Mouse (Mus musculus) neural tube, embryonic 13.5 days (tissue): ENCODE results near the gene Fam114a1. TPM values are rescaled to one million over a fixed set of nuclear protein-coding genes. Genes with fewer than 3 reads are reported as not detected.

Experiments used
- ATAC-seq: fragments of 200-750 bp; cut with Nextera tagmentation; 2 replicates; pipeline ENCODE4 v1.8.0; 2017; ENCODE audit warnings: low read depth, mild to moderate bottlenecking, moderate TSS enrichment, moderate library complexity
- H3K27ac ChIP-seq: fragments of 300-500 bp; sonication (generic); replicated peaks from 2 replicates; pipeline ENCODE4 v1.5.1; 2015; ENCODE audit warnings: moderate library complexity, mild to moderate bottlenecking, inconsistent platforms
- H3K27me3 ChIP-seq: fragments of 300-500 bp; sonication (generic); 2 replicates; pipeline ENCODE4 v1.6.1; 2015; ENCODE audit warnings: mild to moderate bottlenecking, inconsistent platforms
- H3K36me3 ChIP-seq: fragments of 300-500 bp; sonication (generic); 2 replicates; pipeline ENCODE4 v1.6.1; 2015; ENCODE audit warnings: mild to moderate bottlenecking, inconsistent platforms
- H3K4me1 ChIP-seq: fragments of 300-500 bp; sonication (generic); replicated peaks from 2 replicates; pipeline ENCODE4 v1.6.1; 2015; ENCODE audit warnings: inconsistent platforms
- H3K4me2 ChIP-seq: fragments of 300-500 bp; sonication (generic); 2 replicates; pipeline ENCODE4 v1.6.1; 2015; ENCODE audit warnings: inconsistent platforms, mild to moderate bottlenecking, moderate library complexity
- H3K4me3 ChIP-seq: fragments of 300-500 bp; sonication (generic); 2 replicates; pipeline ENCODE4 v1.5.1; 2015; ENCODE audit warnings: mild to moderate bottlenecking, inconsistent platforms
- H3K9ac ChIP-seq: fragments of 300-500 bp; sonication (generic); 2 replicates; pipeline ENCODE4 v1.6.1; 2015; ENCODE audit warnings: moderate library complexity, mild to moderate bottlenecking, inconsistent platforms
- H3K9me3 ChIP-seq: fragments of 300-500 bp; sonication (generic); 2 replicates; pipeline ENCODE4 v1.6.1; 2016; ENCODE audit warnings: inconsistent platforms
- WGBS: fragments of 180-500 bp; shearing (Covaris S2); methylation state at CpG from one replicate; pipeline ENCODE4 v1.1.7; 2015; 5-methylcytosine and 5-hydroxymethylcytosine counted together
- polyA plus RNA-seq: library from polyadenylated mRNA; unstranded; fragments of >200 nt; fragmentation: Nextera tagmentation; extraction: Ambion mirVana; gene quantifications from 2 replicates; pipeline ENCODE4 v1.2.1, GENCODE M21; 2015

Gene Fam114a1
- polyA plus RNA-seq, 1 experiment from 2014 or later: 15.4 TPM

DNA sequence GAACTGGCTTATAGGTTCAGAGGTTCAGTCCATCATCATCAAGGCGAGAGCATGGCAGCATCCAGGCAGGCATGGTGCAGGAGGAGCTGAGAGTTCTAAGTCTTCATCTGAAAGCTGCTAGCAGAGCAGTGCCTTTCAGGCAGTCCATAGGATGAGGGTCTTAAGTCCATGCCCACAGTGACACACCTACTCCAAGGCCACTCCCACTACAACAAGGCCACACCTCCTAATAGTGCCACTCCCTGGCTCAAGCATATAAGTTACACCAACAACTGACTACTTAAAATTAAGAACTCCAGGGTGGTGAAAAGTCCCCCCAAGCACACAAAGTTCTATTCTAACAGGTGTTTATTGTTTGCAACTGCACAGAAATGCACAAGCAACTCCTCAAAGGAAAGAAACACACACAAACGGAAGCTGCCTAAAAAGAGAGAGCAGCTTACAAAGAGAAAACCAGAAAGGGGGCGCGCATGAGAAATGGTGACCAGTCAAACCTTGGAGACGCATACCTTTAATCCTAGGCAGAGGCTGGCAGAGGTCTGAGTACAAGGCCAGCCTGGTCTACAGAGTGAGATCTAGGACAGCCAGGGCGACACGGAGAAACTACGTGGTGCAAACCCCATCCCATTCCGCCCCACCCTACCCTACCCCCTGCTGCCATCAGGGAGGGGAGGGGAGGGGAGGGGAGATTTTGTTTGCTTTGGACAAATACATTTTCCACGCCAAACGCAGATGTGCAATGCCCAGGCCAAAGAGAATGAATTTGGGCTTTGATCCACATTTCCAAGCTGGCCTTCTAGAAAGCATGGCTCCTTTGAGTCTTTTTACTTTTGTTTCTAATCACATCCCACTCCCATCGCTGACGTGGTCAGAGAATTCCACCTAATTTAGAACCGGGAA lies 660 bp upstream of the Fam114a1 start:
- peaks cover 22% of the 10 kb centered on the region for H3K27me3 ChIP-seq
- H3K27ac ChIP-seq: no peak overlapping the region

DNA sequence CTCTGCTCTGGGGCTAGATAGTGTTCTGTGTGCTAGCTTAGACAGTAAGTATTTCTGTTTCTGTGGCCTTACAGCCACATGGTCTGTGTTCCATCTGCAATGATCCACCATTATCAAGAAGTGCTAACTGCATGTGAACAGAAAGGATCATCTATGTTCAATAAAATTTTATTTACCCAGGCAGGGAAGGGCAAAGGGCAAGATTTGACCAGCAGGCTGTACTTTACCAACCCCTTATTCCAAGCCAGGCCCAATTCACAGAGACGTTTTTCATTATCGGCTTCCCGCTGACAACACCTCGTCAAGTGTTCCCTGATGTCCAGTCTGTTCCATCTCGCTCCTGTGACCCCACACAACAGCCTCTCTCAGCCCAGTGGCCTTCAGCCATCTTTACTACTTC lies 5.2 kb downstream of the Fam114a1 start:
- WGBS: 71% methylated on average over 5 of the region's 5 CpGs
- no peaks in the 10 kb centered on the region for H3K36me3 ChIP-seq
- peaks cover 4% of the 10 kb centered on the region for H3K4me1 ChIP-seq
- H3K27me3 ChIP-seq: peaks cover 8% of the 10 kb centered on the region
- no peak overlapping the region for H3K27ac ChIP-seq
- no peak overlapping the region for H3K4me3 ChIP-seq
- H3K9ac ChIP-seq: no peak overlapping the region
- H3K9me3 ChIP-seq: no peaks in the 10 kb centered on the region
- no peak overlapping the region for H3K4me2 ChIP-seq
- ATAC-seq: no peak

More for the DNA sequence above, 660 bp upstream of the Fam114a1 start:
- H3K4me2 ChIP-seq: peak overlapping the region; percentile 96
- H3K9ac ChIP-seq: peak overlapping the region; percentile 70
- 4% methylated on average over 14 of the region's 14 CpGs for WGBS
- peaks cover 15% of the 10 kb centered on the region for H3K4me1 ChIP-seq
- peak; percentile 57; the same call in 1 of the 2 replicates for ATAC-seq
- peak overlapping the region; percentile 56 for H3K4me3 ChIP-seq
- H3K9me3 ChIP-seq: no peaks in the 10 kb centered on the region
- H3K36me3 ChIP-seq: no peaks in the 10 kb centered on the region

DNA sequence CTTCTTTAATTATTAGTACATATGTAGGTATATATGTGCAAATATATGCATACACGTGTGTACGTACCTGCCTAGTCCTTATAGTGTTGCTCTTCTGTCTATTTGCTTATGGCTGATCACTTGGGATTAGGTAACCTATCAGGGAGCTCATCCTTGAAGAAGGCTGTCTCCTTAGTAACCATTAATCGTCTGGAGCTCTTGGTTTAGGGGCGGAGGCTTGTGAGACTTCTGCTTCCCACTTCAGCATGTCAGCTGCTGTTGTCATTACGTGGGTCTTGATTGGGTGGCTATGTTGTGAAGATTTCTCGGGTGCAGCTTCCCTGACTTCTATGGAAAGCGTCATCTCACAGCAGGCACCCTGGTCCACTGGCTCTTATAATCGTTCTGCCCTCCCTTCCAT lies 7.3 kb downstream of the Fam114a1 start:
- no peak for ATAC-seq
- no peak overlapping the region for H3K4me3 ChIP-seq
- no peaks in the 10 kb centered on the region for H3K36me3 ChIP-seq
- no peak overlapping the region for H3K4me2 ChIP-seq
- no peaks in the 10 kb centered on the region for H3K27me3 ChIP-seq
- H3K27ac ChIP-seq: no peak overlapping the region
- no peak overlapping the region for H3K9ac ChIP-seq
- WGBS: 72% methylated on average over 8 of the region's 8 CpGs
- no peaks in the 10 kb centered on the region for H3K9me3 ChIP-seq
- no peaks in the 10 kb centered on the region for H3K4me1 ChIP-seq

DNA sequence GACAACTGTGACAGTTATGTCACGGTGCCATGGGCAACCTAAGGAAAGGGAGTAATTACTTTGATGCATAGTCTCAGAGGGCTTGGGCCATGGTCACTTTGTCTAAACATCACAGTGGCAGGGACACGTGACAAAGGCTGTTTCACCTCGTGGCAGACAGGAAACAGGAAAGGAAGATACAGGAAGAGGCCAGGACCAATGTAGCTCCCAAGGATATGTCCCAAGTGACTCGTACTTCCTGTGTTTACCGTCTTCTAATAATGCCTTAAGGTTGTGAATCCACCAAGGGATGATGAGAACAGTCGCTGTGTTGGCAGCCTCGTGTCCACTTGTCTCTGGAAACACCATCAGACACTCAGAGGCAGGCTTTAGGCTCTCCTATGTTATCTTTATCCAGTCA lies 16.1 kb downstream of the Fam114a1 start:
- no peak overlapping the region for H3K4me3 ChIP-seq
- no peaks in the 10 kb centered on the region for H3K36me3 ChIP-seq
- ATAC-seq: no peak
- no peak overlapping the region for H3K4me2 ChIP-seq
- no peaks in the 10 kb centered on the region for H3K9me3 ChIP-seq
- peaks cover 4% of the 10 kb centered on the region; the same call in 1 of the 2 replicates for H3K4me1 ChIP-seq
- no peaks in the 10 kb centered on the region for H3K27me3 ChIP-seq
- H3K9ac ChIP-seq: no peak overlapping the region
- 83% methylated on average over 7 of the region's 7 CpGs for WGBS
- H3K27ac ChIP-seq: no peak overlapping the region

DNA sequence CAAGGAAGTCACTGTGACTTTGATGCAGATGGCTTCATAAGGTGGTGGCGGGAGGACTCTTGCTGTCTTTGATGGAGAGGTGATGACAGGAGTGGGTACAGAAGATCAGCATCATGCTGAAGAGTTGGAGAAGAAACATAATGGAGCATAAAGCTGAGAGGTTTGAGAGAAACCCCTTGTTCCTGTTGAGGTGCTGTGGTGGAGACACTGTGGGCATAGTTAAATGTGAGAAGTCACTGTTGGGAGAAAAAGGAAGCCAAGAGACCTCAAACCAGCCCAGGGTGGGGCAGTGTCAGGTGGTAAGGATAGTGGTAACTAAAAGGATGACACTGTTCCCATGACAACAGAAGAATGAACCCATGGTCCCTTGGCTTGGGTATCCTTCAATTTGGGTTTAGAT lies 20.1 kb downstream of the Fam114a1 start:
- Histone ChIP-seq H3K4me1 (peaks cover 4% of the 10 kb centered on the region; the same call in 1 of the 2 replicates), H3K4me3 (no peak overlapping the region), H3K4me2 (no peak overlapping the region), H3K9ac (no peak overlapping the region), H3K27me3 (no peaks in the 10 kb centered on the region), H3K9me3 (no peaks in the 10 kb centered on the region), H3K27ac (no peak overlapping the region), H3K36me3 (no peaks in the 10 kb centered on the region)
- WGBS: 97% methylated on average over 1 of the region's 1 CpGs
- ATAC-seq: no peak

DNA sequence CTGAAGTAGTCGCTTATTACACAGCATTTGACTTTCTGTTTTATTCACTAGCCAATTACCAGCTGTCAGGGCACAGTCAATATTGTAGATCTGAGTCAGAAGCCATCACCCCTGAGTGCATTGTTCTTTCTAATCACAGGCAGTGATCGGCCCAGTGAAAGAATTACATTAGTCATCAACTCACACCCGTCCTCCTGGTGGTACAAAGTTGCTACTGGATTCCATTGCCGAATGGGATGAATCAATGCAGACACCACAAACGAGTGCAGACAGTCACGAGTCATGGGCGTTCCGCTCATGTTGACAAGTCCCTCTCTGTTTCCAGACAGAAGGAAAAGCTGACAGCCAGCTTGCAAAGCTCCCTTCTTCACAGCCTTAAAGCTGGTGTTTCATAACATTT lies 22.7 kb downstream of the Fam114a1 start:
- no peaks in the 10 kb centered on the region for H3K36me3 ChIP-seq
- no peak overlapping the region for H3K9ac ChIP-seq
- ATAC-seq: no peak
- no peaks in the 10 kb centered on the region for H3K9me3 ChIP-seq
- H3K4me3 ChIP-seq: no peak overlapping the region
- H3K27ac ChIP-seq: no peak overlapping the region
- 66% methylated on average over 8 of the region's 8 CpGs for WGBS
- H3K4me1 ChIP-seq: peaks cover 4% of the 10 kb centered on the region; the same call in 1 of the 2 replicates
- H3K4me2 ChIP-seq: no peak overlapping the region
- no peaks in the 10 kb centered on the region for H3K27me3 ChIP-seq

DNA sequence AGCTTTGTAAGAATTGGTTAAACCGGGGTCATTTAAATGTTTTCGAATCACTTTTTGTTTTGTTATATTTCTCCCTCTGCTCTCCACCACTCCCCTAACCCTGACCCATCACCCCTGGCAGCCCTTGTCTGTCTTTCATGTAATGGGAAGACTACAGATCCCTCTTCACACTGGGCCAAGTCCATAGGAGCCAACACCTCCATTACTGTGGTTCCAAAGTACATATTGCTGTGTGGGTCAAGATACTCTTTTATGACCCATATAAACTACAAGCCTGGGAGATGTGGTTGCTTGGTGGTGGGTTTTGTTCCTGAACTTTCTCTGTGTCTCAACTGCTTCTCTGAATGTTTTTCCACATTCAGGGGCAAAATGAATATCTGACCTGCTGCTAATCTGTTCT lies 25.5 kb downstream of the Fam114a1 start:
- 96% methylated on average over 2 of the region's 2 CpGs for WGBS
- no peak overlapping the region for H3K27ac ChIP-seq
- no peak for ATAC-seq

DNA sequence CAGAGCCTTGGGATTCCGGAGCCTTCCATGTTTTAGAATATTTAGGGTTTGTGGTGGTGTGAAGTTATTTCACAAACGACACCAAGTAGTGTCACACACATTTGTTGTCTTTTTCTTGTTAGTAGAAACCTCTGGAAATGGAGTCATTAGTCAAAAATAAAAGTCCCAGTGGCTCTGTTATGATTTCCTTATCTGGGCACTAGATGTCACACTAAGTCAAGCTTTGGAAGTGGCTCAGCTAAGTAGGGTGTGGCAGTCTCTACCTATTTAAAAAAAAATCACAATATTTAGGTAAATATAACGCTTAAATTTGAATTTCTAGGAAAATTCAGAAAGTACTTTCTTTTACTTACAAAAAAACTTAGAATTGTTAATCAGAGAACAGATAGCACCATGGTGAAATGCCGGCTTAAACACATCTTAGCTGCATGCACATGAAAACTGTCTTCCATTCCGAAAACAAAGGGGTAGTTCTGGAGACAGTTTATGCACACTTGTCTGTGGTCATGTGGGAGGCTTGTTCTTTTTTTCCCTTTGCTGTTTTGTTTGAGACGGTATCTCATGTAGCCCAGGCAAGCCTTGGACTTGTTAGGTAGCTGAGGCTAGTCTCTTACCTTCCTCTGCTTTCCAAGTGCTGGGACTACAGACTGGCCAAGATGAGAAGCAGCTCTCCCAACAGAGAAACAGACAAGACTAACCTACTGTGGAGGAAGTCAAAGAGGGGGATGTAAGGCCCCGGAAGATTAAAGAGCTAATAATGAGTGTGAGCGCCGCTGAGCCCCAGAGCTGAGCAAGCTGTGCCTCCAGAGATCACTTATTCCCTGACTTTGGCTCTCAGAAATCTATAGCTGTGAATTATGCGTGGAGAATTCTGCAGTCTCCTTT lies 33.3 kb downstream of the Fam114a1 start:
- Histone ChIP-seq H3K36me3 (no peaks in the 10 kb centered on the region), H3K9ac (no peak overlapping the region), H3K9me3 (no peaks in the 10 kb centered on the region), H3K4me1 (peaks cover 17% of the 10 kb centered on the region), H3K27me3 (no peaks in the 10 kb centered on the region), H3K4me2 (0 out of 2 replicates have a peak overlapping the region, but pooled peaks have one; percentile 7), H3K4me3 (no peak overlapping the region), H3K27ac (peak overlapping the region; percentile 40)
- WGBS: 50% methylated on average over 10 of the region's 10 CpGs
- peak; percentile 63; the same call in 1 of the 2 replicates for ATAC-seq

More for the DNA sequence above, 25.5 kb downstream of the Fam114a1 start:
- Histone ChIP-seq H3K36me3 (no peaks in the 10 kb centered on the region), H3K9me3 (no peaks in the 10 kb centered on the region), H3K9ac (no peak overlapping the region), H3K4me3 (no peak overlapping the region), H3K27me3 (no peaks in the 10 kb centered on the region), H3K4me1 (no peaks in the 10 kb centered on the region), H3K4me2 (no peak overlapping the region)

DNA sequence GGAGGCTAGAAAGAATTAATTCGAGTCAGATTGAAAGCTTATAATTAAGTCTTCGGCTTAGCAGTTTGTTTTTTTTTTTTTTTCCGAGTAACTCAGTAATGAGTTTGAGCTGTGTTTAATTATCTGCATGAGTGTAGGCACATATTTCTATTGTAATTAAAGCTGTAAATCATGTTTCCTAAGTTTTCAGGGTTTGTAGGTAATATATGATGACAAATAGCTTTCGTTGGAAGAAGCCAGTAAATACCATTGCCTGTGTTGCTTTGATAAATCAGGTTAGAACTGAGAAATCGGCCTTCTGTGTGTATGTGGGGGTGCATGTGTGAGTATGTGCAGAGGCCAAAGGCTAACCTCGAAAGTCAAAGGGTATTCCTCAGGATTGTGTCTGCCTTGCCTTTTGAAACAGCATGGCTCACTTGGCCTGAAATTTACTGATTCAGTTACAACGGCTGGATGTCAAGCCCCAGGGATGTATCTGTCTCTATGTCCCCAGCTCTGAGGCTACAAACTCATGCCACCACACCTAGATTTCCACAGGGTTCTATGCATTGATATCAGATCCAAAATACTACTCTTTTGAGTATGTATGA lies 34.2 kb downstream of the Fam114a1 start:
- H3K27ac ChIP-seq: peak overlapping the region; percentile 33
- 54% methylated on average over 7 of the region's 7 CpGs for WGBS
- no peaks in the 10 kb centered on the region for H3K27me3 ChIP-seq
- H3K4me2 ChIP-seq: no peak overlapping the region
- H3K4me3 ChIP-seq: no peak overlapping the region
- H3K36me3 ChIP-seq: no peaks in the 10 kb centered on the region
- no peak overlapping the region for H3K9ac ChIP-seq
- peaks cover 17% of the 10 kb centered on the region for H3K4me1 ChIP-seq
- peak; percentile 40; the same call in 1 of the 2 replicates for ATAC-seq
- H3K9me3 ChIP-seq: no peaks in the 10 kb centered on the region

DNA sequence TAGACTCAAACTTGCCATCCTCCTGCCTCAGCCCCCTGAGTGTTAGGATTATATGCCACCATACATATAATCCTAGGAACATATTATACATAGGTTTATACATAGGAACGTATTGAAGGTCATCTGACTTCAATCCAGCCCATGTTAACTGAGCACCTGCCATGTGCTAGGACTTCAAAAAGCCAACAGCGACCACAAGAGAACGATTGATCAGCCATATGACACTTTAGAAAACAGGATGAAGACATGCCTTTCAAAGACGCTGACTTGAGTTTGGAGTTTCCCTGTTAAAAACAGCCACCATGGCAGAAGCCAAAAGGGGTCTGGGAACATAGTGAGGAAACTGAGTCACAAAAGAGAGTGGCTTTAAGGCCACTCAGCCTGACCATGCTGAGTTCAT lies 35.4 kb downstream of the Fam114a1 start:
- no peaks in the 10 kb centered on the region for H3K27me3 ChIP-seq
- H3K9me3 ChIP-seq: no peaks in the 10 kb centered on the region
- ATAC-seq: no peak
- H3K36me3 ChIP-seq: no peaks in the 10 kb centered on the region
- H3K4me2 ChIP-seq: no peak overlapping the region
- WGBS: 92% methylated on average over 4 of the region's 4 CpGs
- no peak overlapping the region for H3K9ac ChIP-seq
- H3K4me1 ChIP-seq: peaks cover 17% of the 10 kb centered on the region
- H3K4me3 ChIP-seq: no peak overlapping the region
- no peak overlapping the region for H3K27ac ChIP-seq

DNA sequence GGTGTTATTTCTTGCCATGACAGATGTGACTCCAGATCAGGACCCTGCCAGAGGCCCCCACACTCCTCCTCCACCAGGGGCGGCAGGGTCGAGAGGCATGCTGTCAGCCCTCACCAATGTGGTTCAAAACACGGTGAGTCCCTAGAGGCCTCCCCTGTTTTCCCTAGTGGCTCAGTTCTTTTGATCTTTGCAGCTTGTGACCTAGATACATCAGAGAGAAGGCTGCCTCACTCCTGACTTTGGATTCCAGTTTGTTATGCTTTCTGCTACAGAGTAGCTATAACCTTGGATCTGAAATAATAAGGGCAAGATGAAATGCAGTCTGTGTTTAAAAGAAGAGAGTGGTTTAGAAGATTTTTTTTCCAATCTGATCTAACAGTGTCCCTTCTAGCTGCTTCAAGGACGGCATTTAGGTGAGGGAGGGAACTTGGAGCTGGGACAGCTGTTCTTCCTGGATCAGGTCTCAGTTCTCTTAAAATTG lies 36.2 kb downstream of the Fam114a1 start:
- Histone ChIP-seq H3K4me1 (peaks cover 17% of the 10 kb centered on the region), H3K4me2 (no peak overlapping the region), H3K9me3 (no peaks in the 10 kb centered on the region), H3K27me3 (no peaks in the 10 kb centered on the region), H3K4me3 (no peak overlapping the region), H3K27ac (no peak overlapping the region), H3K36me3 (no peaks in the 10 kb centered on the region), H3K9ac (no peak overlapping the region)
- 30% methylated on average over 4 of the region's 4 CpGs for WGBS
- no peak for ATAC-seq
